Mouse (Mus musculus): Measurements from ENCODE around the gene Ostf1. TPM values are rescaled to one million over a fixed set of nuclear protein-coding genes. Genes with fewer than 3 reads are reported as not detected.

Ostf1 gene
- polyA plus RNA-seq (2017; shearing (Covaris generic)), result 436 TPM

GRCm38 (mm10) chr19:18631644-18632219 lies at the start of gene Ostf1, which contains the start of gene Nmrk1:
Gene Ostf1, minus strand, starts transcription at chr19:18631823.
Gene Nmrk1, plus strand, starts transcription at chr19:18631950.

DNA sequence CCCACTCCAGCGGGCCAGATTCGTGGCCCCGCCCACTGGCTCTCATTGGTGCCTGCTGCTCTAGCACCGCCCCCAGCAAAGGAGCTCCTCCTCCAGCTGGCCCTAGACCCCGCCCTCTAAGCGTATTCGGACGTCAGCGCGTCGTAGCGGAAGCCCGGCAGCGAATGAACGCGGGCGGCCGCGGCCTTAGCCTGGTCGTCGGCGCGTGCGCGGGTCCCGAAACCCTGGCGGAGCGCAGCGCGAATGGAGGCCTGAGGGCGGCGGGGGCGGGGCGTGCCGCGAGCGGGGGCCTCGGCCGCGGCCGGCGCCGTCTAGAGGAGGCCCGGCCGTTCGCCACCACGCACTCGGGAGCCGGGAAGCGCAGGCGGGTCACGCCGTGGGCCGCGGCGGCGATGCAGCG lies 39.0 kb upstream of the Ostf1 start, which contains the start of gene Carnmt1:
Gene Carnmt1 (plus strand): TSS at position 157 of the 400 bp plus-strand sequence.

Other genes starting within 250 kb of the Ostf1 start
- 159 TPM for gene Nmrk1, start 127 bp upstream of the Ostf1 start, polyA plus RNA-seq (2017; shearing (Covaris generic))
- 37.2 TPM for gene Carnmt1, start 38.9 kb upstream of the Ostf1 start, polyA plus RNA-seq (2017; shearing (Covaris generic))
- 44.3 TPM for gene D030056L22Rik, start 81.4 kb upstream of the Ostf1 start, polyA plus RNA-seq (2017; shearing (Covaris generic))
- 1.5 TPM for gene Trpm6, start 118.2 kb upstream of the Ostf1 start, polyA plus RNA-seq (2017; shearing (Covaris generic))